Mouse (Mus musculus) granulocyte monocyte progenitor cell, adult 5-6 weeks (primary cell): Measurements from ENCODE around the gene Kcnq2. TPM values are rescaled to one million over a fixed set of nuclear protein-coding genes. Genes with fewer than 3 reads are reported as not detected.

Experiments
- ATAC-seq: replicated peaks from 2 replicates; pipeline ENCODE4 v1.8.0; 2016; ENCODE audit warnings: mild to moderate bottlenecking, moderate TSS enrichment, inconsistent platforms; ENCODE audit not compliant: poor library complexity, severe bottlenecking
- total RNA-seq, 2 experiments: library from RNA; stranded (forward) in 1 of 2; stranded (reverse) in 1 of 2; fragments of 200-712, 200-1000 nt in 1 of 2; fragments of >200 nt in 1 of 2; fragmentation: Nextera tagmentation in 1 of 2; gene quantifications; 2 replicates each; pipeline ENCODE4 v1.2.3; 2014 to 2017

Kcnq2 gene
- total RNA-seq, 2 experiments from 2014 or later = not detected

DNA sequence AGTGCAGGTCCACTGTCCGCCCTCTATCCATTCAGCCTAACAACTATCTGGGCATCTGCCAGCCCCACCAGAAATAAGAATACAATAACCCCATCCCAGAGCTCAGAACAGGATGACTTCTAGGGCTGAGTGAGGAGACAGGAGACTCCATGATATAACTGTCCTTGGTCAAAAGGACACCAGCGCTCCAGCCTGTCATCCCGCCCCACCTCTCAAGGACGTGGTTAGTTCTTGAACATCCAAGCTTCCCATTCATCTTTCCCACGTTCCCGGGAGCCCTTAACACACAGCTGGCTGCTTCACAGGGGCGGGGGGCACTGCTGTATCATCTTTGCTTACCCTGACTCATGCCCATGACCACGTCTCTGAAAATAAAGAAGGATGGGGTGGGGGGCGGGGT, 86.1 kb downstream of the Kcnq2 start:
- ATAC-seq = no peak

DNA sequence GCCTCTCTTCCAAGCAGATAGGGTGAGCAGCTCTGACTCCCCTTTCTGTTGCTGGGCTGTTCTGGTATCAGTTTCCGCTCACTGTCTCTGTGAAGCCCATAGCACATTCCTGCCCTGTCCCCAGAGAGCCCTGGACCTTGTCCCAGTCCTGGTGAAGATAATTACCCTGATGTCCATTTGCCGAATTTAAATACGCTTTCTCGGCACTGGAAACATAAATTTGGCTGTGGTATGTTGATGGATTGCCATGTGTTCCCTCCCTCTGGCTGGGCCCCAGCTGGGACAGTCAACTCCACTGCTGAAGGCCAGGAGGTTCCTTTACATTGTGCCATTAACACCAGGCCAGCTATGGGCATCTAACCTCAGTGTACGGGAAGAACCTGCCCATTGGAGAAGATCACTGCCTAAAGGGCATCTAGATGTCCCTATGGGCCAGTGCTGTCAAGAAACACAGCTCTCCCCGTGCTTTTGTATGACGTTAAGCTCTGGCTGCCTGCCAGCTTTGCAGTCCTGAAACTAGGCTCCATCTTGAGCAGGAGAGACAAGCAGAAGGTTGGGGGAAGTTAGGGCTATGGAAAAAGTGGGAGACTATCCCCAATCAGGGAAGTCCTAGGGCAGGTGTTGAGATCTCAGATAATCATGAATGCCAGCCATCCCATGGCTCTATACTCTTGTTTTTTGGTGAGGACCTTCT, 86.7 kb downstream of the Kcnq2 start:
- ATAC-seq = no peak

DNA sequence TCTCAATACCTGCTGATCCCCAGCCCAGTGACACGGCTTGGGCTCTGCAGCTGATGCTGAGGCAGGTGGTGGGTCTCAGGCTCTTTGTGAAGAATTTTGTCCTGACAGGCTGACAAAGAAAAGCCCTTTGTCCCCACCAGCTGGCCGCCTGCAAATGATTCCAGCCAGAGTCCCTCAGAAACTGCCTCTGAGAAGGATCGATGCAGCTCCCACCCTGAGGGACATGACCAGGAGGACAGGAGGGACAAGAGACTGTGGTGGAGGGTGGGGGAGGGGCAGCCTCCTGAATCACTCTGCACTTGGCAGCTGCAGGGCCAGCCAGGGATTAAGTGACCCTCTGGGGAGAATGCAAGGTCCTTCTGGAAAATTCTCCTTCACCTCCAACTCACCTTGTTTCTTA, 91.1 kb downstream of the Kcnq2 start:
- no peak for ATAC-seq

DNA sequence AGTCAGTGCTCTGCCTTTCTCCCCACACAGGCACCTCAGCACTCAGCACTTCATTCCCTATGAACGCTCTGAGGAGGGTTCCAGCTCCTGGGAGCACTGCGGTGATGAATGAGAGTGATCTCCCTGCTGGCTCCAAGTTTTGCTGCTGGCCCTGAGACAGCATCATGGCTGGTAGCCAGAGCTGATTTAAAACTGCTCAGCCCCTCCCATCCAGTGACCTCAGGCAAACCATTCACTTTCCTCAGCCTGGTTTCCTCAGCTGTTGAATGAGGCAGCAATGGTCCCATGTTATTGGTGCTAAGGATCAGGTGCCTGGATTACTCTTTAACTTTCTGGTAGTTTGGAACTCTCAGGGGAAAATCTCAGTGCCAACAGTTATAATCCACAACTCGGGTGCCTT, 91.7 kb downstream of the Kcnq2 start, which contains the start of gene Chrna4:
Gene Chrna4, minus strand, starts transcription at position 110 of the 400 bp plus-strand sequence.
- no peak for ATAC-seq

DNA sequence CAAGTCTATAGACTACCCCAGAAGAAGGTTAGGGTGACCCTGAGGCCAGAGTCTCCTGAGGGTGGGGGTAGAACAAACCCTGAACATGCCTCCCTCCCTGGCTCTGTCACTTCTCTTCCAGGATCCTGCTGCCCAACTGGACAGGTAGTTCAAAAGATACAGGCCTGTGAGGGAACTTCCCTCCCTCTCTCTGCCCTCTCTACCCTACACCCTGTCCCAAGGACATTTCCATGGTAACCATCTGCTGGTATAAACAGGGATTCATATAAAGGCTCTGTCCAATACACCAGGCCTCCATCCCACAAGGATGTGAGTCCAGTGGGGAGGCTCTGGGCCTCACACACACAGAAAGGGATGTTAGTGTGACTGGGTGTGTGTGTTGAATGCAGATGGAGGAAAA, 92.7 kb downstream of the Kcnq2 start:
- ATAC-seq = no peak

DNA sequence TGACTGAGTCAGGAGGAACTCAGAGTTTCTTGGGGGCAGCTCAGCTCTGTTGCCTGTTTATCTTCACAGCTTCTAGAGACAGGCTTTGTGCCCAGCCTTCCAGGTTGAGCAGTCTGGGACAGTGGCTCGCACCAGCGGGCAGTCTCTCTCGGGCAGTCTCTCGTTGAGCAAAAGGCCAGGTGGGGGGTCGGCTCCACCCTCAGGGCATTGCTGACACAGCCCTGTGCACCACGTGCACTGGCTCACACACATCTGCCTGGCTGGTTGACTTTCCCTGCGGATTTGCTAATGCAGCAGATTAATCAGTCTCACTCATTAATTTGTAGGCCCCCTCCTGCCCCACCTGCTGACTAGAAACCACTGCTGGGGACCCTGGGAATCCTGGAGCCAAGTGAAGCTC, 93.2 kb downstream of the Kcnq2 start:
- ATAC-seq = no peak

DNA sequence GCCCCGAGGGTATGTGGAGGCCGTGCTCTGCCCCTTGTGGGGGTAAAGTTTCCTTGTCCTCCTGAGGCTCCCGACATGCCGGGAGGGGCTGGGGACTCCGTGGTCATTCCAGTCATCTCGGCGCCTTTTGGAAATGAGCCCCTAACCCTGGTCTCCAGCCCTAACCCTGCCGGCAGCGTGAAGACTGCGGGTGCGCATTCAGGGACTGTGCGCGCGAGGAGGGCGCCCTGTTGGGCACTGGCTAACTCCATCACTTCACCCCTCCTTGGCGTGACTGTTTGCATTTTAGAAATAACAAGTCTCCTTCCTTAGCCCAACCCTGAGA, 95.8 kb downstream of the Kcnq2 start:
- ATAC-seq = 0 out of 2 replicates have a peak, but pooled peaks have one; percentile 12

DNA sequence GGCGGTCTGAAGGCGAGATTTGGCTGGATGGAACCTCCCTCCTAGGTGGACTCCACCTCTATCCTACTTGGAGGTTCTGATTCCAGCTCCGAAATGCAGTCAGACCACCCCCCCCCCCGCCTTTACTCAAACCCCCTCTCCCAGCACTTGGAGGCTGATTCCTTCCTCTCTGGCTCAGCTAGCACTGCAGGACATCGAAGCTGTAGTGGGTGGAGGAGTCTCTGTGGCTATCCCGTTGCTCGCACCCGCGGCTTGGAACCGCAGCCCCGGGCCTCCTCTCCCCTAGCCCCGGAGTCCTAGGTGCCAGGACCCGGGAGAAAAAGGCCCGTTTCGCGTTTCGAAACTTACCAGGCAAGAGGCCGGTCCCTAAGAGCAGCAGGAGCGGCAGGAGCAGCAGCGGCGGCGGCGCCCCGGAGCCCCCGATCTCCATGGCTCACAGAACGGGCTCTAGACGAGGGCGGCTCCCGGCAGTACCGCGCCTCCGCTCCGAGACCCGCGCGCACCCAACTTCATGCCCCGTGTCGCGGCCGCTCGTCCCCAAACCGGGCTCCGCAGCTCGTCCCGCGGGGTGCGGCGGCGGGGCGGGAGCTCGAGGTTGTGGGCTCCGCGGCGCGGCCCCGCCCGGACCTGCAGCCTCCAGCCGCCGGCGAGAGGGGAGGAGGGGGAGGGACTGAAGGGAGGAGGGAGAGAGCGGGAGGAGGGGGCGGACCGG, 96.3 kb downstream of the Kcnq2 start:
- ATAC-seq = peak; percentile 36; the same call in 1 of the 2 replicates

DNA sequence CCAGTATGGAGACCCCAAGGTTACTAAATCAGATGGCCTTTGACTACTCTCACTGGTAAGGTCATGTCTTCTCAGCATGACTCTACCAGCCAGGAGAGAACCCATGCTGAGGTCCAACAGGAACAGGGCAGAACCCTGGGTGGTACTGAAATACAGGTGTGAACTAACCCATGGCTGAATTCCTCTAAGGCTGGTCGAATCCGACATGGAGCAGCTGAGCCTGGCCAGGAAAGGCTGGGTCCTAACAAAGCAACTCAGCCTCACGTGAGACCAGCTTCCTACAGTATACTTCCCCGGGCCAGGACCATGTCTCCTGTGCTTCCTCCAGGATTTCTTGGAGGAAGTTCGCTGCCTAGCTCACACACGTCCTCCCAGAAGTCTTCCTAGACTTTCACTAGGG, 98.5 kb downstream of the Kcnq2 start:
- no peak for ATAC-seq

DNA sequence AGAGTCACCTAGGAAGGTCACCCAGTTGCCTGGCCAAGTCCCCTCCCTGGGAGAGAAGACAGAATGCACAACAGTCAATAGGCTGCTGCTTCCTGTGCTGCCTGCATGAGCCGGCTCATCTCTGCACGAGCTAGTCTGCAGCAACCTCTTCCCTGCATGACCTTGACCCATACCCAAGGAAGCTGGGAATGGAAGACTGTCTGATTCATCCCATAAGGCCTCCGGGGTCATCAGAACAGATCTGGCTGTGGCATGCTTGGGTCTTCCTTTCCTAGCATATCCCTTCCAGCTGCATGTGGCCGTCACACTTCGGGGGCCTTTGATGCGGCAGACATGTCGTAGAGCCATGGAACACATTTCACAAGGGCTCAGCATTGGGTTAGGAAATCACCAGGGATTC, 99.9 kb downstream of the Kcnq2 start:
- no peak for ATAC-seq

DNA sequence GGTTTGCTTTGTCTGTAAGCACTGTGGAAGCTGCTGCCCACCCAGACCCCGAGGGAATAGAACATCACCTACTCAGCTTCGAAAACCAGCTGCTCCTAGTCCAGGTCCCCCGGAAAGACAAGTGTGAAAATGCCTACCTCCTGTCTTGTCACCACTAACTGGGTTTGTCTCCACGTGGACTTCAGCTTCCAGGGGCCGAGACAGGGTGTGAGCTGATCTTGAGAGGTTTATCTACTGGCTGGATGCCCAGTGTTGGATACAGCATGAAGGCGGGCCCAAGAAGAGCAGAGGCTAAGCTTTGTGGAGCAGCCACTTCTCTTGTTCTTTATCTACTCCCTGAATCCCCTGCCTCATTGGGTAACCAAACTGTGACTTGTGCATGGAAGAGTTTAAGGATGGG, 101.8 kb downstream of the Kcnq2 start:
- ATAC-seq = no peak

DNA sequence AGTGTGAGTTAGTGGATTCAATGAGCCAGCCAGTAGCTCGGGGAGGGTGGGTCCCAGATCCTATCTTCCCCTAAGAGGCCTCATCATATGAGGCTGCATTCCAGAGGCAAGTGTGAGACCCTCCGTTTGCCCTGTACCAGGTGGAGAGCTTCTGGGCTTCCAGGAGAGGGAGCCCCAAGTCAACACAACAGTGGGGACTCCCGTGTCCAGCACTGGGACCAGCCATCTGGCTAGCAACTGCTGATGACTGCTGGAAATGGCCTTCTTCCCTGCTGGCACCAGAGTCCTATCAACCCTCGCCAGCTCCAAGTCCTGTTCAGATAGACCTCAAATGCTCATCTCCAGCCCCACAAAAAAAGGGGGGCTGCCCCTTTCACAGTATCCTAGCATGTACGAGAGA, 102.7 kb downstream of the Kcnq2 start:
- no peak for ATAC-seq

DNA sequence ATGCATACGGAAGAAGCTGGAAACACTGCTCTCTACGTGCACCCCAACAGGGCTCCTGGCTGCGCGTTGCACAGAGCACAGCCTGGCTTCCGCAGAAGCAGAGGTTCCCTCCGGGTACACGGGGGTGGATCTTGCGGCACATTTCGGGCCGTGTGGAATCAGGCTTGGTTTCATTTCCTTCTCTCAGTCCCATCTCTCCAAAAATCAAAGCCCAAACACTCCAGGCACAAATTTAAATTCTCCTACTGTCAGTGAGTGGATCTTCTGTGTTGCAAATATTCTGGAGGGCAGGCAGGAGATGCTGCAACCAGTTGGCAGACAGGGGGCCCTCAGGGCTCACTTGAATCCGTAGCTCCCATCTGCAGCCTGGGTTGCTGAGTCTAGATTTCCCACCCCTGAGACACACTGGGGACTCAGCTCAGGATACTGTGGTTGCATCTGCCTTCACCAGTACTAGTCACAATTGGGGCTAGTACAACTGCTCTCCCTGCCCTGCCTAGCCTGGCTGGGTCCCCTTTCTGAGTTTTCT, 103.6 kb downstream of the Kcnq2 start:
- ATAC-seq = no peak

Other genes with a start within 250 kb of the Kcnq2 start
- 46.7 and 63.6 TPM in 2 replicates for gene Ythdf1, start 214.4 kb downstream of the Kcnq2 start, total RNA-seq (2014; fragmentation: Nextera tagmentation)
- 34.0 and 35.8 TPM in 2 replicates for gene Ythdf1, start 214.4 kb downstream of the Kcnq2 start, total RNA-seq (2017)
- not detected in 2 replicates for gene Birc7, start 206.3 kb downstream of the Kcnq2 start, total RNA-seq (2014; fragmentation: Nextera tagmentation)
- gene Birc7, start 206.3 kb downstream of the Kcnq2 start, total RNA-seq (2017) = not detected in 2 replicates
- gene Nkain4, start 180.6 kb downstream of the Kcnq2 start, total RNA-seq (2014; fragmentation: Nextera tagmentation) = not detected in 2 replicates
- gene Nkain4, start 180.6 kb downstream of the Kcnq2 start, total RNA-seq (2017) = not detected in 2 replicates
- 27.5 and 31.3 TPM in 2 replicates for gene Arfgap1, start 168.1 kb downstream of the Kcnq2 start, total RNA-seq (2014; fragmentation: Nextera tagmentation)
- 28.1 and 30.1 TPM in 2 replicates for gene Arfgap1, start 168.1 kb downstream of the Kcnq2 start, total RNA-seq (2017)
- 1.6 TPM in 1 of 2 replicates, not detected in the other for gene Col20a1, start 148.8 kb downstream of the Kcnq2 start, total RNA-seq (2014; fragmentation: Nextera tagmentation)
- gene Col20a1, start 148.8 kb downstream of the Kcnq2 start, total RNA-seq (2017) = 0.04 TPM in 1 of 2 replicates, not detected in the other
- gene Chrna4, start 91.8 kb downstream of the Kcnq2 start, total RNA-seq (2014; fragmentation: Nextera tagmentation) = not detected in 2 replicates
- not detected in 2 replicates for gene Chrna4, start 91.8 kb downstream of the Kcnq2 start, total RNA-seq (2017)
- gene Eef1a2, start 21.7 kb upstream of the Kcnq2 start, total RNA-seq (2014; fragmentation: Nextera tagmentation) = not detected in 2 replicates
- gene Eef1a2, start 21.7 kb upstream of the Kcnq2 start, total RNA-seq (2017) = not detected in 2 replicates
- gene Ppdpf, start 51.9 kb upstream of the Kcnq2 start, total RNA-seq (2014; fragmentation: Nextera tagmentation) = 82.3 and 90.4 TPM in 2 replicates
- gene Ppdpf, start 51.9 kb upstream of the Kcnq2 start, total RNA-seq (2017) = 70.3 and 77.7 TPM in 2 replicates
- gene Ptk6, start 67.5 kb upstream of the Kcnq2 start, total RNA-seq (2014; fragmentation: Nextera tagmentation) = not detected in 2 replicates
- not detected in 2 replicates for gene Ptk6, start 67.5 kb upstream of the Kcnq2 start, total RNA-seq (2017)
- gene Srms, start 77.9 kb upstream of the Kcnq2 start, total RNA-seq (2014; fragmentation: Nextera tagmentation) = not detected in 2 replicates
- gene Srms, start 77.9 kb upstream of the Kcnq2 start, total RNA-seq (2017) = not detected in 2 replicates
- not detected in 2 replicates for gene Fndc11, start 84.7 kb upstream of the Kcnq2 start, total RNA-seq (2014; fragmentation: Nextera tagmentation)
- not detected in 2 replicates for gene Fndc11, start 84.7 kb upstream of the Kcnq2 start, total RNA-seq (2017)
- gene Helz2, start 106.7 kb upstream of the Kcnq2 start, total RNA-seq (2014; fragmentation: Nextera tagmentation) = 5.6 and 6.1 TPM in 2 replicates
- 3.0 and 6.0 TPM in 2 replicates for gene Helz2, start 106.7 kb upstream of the Kcnq2 start, total RNA-seq (2017)
- gene Gmeb2, start 152.7 kb upstream of the Kcnq2 start, total RNA-seq (2014; fragmentation: Nextera tagmentation) = 11.8 and 15.3 TPM in 2 replicates
- gene Gmeb2, start 152.7 kb upstream of the Kcnq2 start, total RNA-seq (2017) = 10.4 and 16.5 TPM in 2 replicates
- not detected in 2 replicates for gene Stmn3, start 179.2 kb upstream of the Kcnq2 start, total RNA-seq (2014; fragmentation: Nextera tagmentation)
- gene Stmn3, start 179.2 kb upstream of the Kcnq2 start, total RNA-seq (2017) = not detected in 2 replicates
- gene Rtel1, start 184.4 kb upstream of the Kcnq2 start, total RNA-seq (2014; fragmentation: Nextera tagmentation) = 63.9 and 85.0 TPM in 2 replicates
- gene Rtel1, start 184.4 kb upstream of the Kcnq2 start, total RNA-seq (2017) = 30.1 and 47.5 TPM in 2 replicates
- gene Zgpat, start 229.6 kb upstream of the Kcnq2 start, total RNA-seq (2014; fragmentation: Nextera tagmentation) = 12.8 and 18.3 TPM in 2 replicates
- gene Zgpat, start 229.6 kb upstream of the Kcnq2 start, total RNA-seq (2017) = 29.8 and 35.7 TPM in 2 replicates
- 34.1 and 43.2 TPM in 2 replicates for gene Arfrp1, start 230.1 kb upstream of the Kcnq2 start, total RNA-seq (2014; fragmentation: Nextera tagmentation)
- gene Arfrp1, start 230.1 kb upstream of the Kcnq2 start, total RNA-seq (2017) = 38.6 and 39.2 TPM in 2 replicates
- 24.1 and 24.9 TPM in 2 replicates for gene Lime1, start 244.8 kb upstream of the Kcnq2 start, total RNA-seq (2014; fragmentation: Nextera tagmentation)
- 6.9 and 20.8 TPM in 2 replicates for gene Lime1, start 244.8 kb upstream of the Kcnq2 start, total RNA-seq (2017)